Mouse (Mus musculus) layer of hippocampus, postnatal 10 days (tissue): ENCODE results near the gene Mastl. TPM values are rescaled to one million over a fixed set of nuclear protein-coding genes. Genes with fewer than 3 reads are reported as not detected.

Source experiments
- DNase-seq, 2 experiments: peaks; one replicate each; pipeline ENCODE4 v3.0.0; 2021; ENCODE audit warnings: low spot score in 2 of 2
- long read RNA-seq: library from polyadenylated mRNA; stranded (forward); transcript quantifications from one replicate; pipeline ENCODE4 v2.0.0, GENCODE M21; 2023
- total RNA-seq, 2 experiments: library from RNA; stranded (reverse); gene quantifications; 2 replicates each; pipeline ENCODE4 v1.2.3; 2021

Gene Mastl
- total RNA-seq = 1 to 10 TPM; 2.4 to 2.5 TPM
- long read RNA-seq = 0 reads

DNA sequence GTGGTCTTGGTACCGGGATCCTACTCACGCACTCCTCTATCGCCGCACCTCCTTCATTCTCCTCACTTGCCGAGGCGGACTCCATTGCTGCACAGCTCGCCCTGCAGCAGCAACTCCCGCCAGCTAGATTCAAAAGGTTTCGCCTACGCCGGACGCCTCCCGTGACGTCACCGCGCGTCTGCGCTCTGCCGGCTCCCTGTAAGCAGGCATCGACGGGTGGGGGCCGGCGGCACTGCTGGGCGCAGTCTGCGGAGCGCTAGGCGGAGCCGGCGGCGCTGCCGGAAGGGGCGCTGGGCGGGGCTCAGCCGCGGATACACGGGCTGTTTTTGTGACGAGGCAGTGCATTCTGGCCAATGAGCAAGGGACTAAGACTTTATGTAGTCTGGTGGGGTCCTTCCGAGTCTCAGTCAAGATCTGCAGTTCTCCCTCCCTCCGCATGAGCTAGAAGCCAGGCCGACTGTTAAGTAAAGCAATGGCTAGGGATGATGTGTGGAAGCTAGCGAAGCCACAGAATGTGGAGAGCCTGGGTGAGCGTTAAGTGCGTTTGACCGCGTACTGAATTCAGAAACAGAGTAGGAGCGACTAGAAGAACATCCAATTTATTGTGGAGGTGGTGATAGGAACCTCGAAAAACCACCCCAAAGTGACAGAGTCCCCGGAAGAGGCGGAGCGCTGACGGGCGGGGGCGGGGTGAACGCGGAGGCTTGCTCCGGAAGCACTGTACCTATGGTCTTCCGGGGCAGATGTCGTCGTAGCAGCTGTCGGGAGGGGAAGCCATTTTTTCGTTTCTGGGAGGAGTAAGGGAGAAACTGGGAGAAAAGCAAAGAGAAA, at the start of gene Mastl, which contains the start of gene Yme1l1:
TSS of gene Mastl (minus strand) at position 248 of the 831 bp plus-strand sequence.
TSS of gene Yme1l1 (plus strand) at position 593 of the 831 bp plus-strand sequence.
- peak; percentile 95 to 98 for DNase-seq

DNA sequence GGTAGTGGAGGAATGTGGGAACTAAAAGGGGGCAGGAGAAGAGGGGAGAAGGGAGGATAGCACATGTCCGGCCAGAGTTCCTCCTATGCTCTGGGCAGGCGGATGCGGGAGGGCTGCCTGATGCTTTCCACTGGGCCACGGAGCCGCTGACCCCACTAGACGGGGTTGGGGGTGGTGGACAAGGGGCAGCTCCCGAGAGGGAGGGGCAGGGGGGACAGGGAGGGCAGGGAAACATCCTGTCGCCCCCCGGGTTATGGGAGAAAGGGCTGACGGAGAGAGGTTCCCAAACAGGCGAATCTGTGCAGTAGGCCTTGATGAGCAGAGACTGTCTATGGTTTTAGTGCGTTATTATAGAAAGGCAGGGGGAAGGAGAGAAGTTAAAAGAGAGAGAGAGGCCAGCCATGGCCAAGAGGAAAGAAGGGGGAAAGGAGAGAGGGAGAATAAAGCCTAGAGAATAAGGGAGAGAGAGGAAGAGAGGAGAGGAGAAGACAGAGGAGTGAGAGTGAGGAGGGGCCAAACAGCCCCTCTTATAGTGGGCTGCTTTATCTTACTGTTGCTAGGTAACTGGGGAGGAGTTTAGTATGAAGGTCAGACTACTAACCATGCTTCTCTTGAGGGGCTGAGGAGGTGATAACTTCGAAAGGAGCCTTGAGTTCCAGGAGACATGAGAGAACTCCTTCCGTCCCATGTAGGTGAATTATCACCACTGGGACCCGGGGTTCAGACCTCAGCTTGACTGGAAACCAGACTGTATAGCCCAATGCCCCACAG, 47.3 kb upstream of the Mastl start:
- no peak for DNase-seq

DNA sequence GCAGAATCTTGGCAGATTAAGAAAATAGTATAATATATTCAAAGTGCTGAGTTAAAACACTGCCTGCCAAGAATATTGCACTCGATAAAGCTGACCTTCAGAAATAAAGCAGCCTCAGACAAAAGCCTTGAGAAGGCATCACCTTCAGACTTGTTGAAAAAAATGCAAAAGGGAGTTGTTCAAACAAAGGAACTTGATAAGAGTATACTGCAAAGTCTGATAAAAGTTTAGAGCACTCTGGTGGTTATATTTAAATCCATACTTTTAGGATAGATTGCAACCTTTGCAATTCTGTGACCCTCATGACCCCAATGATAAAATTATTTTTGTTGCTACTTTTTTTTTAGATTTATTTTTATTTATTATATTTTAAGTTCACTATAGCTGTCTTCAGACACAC, 45.2 kb upstream of the Mastl start:
- DNase-seq = no peak

DNA sequence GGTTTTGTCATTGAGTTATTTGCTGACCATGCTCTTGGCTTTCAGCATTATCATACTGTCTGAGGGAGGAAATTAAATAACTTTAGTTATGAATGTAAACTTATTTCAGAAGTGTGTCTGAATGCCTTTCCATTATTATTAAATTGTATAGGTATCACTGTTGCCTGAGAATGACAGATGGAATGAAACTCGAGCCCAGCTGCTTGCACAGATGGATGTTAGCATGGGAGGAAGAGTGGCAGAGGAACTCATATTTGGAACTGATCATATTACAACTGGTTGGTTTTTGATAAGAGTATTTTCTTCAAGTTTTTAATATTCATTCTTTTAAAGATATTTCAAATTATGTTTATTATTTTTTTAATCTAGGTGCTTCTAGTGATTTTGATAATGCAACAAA, 38.5 kb upstream of the Mastl start:
- peak in 1 of 2 experiments; percentile 24 for DNase-seq

DNA sequence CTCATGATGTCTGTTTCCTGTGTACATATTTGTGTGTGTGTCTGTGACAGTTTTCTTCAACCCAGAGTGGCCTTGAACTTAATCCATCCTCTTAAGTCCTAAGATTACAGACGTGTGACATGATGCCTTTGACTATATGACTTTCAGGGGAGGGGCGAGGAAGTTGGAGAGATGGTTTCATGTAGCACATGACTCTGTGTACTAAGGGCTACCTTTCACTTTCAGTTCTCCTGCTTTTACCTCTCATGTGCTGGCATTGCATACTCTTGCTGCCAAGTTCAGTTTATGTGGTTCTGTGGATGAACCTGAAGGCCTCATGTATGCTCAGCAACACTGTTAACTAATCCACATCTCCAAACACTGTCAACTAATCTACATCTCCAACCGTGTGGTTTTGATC, 16.5 kb upstream of the Mastl start:
- no peak for DNase-seq

DNA sequence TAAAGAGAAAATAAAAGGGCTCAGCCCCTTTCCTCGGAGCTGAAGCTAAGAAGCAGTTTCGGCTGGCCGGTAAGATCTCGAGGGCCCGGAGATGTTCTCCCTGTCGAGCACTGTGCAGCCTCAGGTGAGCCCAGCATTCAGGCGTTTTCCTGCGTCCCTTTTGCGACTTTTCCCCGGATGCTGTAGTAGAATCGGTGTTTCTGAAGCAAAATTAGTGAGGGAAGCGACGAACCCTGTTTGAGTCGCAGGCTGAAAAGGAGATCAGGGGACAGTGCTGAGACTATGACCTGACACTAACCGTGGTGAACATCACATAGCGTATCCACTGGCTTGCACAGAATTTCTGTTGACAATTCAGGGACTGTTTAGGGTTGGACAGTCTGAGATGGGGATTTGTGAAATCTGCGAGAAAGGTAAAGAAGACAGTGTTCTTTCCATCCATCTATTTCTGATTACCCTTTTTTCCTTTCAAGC, 821 bp upstream of the Mastl start:
- DNase-seq = no peak

DNA sequence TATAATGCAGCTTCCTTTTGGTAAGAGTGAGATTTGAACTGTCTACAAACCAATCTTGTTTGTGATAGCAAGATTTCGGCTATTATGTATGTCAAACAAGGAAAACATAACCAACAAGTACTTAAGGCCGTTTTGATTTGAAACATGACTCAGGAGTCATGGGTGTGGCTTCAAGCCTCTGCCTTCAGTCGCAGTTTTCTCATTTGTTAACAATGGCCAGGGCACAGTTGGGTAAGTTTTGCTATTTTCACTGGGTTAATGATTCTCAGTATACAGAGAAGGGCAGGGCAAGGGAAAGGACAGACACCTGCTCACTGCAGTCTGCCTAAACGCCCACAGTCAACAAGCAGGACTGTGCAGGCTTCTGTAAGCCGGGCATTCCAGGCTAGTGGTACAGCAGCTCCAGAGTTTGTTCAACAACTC, 614 bp downstream of the Mastl start:
- DNase-seq = no peak

DNA sequence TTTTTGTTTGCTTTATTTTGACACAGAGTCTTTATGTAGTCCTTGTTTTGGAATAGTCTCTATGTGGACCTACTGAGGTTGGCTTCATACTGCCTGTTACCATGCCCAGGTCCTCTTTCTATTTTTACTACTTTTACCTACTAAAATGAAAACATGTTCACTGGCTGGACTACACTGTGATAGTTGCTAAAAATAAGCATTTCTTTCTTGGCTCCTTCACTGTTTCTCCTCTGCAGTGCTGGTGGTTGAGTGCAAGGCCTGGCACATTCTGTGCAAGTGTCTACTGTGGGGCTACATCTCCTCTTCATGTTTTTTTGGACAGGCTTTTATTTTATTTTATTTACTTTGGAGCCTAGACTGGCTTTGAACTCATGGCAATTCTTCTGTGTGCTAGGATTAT, 36.3 kb downstream of the Mastl start:
- DNase-seq = no peak

DNA sequence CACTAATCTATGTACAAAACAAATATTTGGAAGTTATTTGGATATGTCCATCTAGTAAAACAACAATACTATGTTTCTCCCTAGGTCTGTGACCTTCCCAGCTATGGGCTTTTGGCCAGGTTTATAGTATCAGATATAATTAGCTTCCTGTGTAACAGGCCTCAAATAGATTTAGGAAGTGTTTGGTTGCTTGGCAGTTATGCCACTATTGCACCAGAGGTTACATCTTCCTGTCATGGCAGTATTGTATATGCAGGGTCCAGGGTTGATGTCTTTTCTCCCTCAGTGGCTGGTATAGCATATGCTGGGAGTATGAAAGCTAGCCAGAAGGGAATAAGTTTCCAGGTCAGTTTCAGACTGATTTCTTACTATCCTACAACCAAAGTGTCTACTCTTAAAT, 53.6 kb downstream of the Mastl start:
- DNase-seq = no peak

DNA sequence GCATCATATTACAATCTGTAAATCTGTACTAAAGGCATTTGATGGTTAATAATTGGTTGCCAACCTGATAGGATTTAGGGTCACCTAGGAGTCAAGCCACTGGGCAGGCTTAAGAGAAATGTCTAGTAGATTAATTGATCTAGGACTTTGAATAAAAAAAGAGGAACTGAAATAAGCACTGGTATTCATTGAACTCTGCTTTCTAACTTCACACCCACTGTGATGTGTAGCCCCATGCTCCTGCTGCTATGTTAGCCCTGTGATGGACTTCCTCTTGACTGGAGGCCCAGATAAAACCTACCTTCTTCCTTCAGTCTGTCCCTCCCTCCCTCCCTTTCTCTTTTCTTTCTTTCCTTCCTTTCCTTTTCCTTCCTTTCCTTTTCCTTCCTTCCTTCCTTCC, 58.8 kb downstream of the Mastl start:
- DNase-seq = no peak

DNA sequence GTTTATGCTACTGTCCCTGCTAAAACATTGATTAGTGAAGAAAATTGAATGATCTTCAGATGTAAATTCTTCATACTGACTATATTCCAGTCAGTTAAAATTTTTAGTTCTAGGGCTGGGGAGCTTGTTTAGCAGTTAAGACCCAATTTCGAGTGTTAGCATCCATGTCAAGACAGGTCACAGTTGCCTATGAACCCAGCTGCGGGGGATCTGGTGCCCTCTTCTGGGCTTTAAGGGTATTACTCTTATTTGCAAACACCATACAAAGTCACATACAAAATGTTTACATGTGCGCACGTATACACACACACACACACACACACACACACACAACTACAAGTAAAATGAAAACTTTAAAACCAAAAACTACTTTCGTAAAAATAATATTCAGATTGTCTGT, 63.6 kb downstream of the Mastl start:
- no peak for DNase-seq

DNA sequence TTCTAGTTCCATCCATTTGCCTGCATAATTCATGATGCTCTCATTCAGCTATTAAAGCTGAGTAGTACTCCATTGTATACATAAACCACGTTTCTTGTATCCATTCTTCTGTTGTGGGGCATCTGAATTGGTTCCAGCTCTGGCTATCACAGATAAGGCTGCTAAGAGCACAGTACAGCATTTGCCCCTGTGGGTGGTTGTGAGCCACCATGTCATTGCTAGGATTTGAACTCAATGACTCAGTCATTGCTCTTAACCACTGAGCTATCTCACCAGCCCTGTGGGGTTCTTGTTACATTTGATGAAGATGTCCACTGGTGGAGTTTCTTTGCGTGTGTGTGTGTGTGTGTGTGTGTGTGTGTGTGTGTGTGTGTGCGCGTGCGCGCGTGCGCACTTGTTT, 71.3 kb downstream of the Mastl start:
- no peak for DNase-seq

DNA sequence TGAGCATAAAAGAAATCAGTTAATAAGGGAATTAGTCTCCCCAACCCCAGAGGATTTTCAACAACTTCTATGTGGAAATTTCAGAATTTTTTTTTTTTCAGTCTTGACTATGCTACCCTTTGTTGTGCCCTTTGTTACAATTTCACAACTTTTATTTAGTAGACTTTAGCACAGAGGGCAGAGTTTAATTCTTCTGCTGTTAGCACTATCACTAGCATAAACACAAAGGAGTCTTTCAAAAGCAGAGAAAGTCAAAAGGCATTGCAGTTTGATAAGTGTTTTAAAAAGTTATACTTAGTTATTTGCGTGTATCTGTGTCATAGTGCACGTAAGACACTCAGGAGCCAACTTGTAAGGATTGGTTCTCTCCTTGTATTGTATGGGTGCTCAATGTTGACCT, 77.2 kb downstream of the Mastl start:
- DNase-seq = no peak

DNA sequence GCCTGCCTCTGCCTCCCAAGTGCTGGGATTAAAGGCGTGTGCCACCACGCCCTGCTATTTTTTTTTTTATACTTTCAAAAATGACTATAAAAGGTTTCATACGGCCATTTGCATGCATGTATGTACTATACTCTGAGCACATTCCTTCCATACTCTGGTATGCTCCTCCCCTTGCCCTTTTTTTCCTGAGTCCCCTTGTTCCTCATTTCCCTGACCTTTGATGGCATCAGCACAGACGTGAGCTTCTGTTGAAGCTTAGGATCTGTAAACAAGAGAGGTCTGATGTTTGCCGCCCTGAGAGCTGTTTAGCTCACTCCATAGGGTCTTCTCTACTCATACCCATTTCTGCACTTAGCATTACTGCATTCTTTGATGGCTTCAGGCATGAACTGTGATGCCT, 78.1 kb downstream of the Mastl start:
- no peak for DNase-seq

DNA sequence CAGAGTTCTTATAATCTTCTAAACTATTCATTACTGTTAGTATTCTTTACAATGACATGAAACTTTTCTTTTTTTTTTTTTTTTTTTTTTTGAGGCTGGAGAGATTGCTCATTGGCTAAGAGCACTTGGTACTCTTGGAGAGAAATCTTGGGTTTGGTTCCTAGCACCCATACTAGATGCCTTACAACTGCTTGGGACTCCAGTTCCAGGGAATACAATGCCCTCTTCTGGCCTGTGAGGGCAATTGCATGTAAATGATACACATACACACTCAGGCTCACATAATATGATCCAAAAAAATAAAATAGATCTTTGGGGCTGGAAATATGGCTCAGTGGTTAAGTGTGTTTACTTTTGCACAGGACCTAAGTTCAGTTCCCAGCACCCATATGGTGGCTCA, 79.0 kb downstream of the Mastl start:
- no peak for DNase-seq

DNA sequence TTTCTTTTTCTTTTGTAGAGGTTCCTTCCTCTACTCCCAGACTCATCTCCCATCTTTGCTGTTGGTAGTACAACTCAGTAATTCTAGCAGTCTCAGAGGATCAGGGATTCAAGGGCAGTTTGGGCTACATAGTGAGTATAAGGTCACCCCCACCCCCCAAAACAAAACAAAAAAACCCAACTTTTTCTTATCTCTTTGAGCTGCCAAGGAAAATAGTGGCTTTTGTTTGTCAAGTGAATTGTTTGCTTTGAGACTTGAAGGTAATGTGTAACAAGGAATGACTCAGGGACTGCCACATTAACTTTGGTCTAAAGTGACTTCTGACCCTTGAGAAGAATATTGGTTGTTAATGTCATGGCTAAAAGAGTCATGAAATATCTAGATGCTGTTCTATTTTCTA, 80.0 kb downstream of the Mastl start:
- DNase-seq = no peak

DNA sequence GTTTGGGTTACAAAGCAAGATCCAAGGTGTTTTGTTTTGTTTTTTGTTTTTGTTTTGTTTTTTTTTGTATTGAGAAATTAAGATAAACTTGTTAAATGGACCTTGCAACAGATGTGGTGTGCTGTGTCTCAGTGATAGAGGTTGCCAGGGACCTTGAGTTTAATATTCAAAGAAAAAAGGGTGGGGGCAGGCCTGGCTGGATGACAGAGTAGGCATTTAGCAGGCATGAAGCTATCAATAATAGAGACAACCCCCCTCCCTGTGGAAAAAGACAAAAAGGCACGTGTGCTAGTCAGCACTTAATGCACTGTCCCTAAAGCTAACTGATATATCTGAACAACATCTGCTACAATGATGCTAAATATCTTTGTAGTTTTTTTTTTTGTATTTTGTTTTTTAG, 84.4 kb downstream of the Mastl start:
- DNase-seq = no peak

DNA sequence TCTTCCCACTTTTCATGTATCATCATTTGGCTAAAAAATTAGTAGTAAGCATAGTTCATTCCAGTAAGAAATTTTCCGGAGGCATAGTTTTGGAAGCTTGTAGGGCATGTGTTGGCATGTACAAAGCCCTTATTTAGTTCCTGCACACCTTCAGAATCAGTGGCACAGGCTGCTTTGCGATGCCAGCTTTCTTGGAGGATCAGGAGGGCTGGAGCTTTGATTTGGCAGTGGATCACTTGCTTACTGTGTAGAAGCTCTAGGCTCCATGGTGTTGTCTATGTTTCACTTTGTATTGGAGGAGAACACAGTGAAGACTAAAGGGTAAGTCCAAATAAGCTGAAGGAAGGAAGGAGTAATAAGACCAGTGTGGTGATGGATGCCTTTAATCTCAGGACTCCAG, 85.3 kb downstream of the Mastl start:
- no peak for DNase-seq

DNA sequence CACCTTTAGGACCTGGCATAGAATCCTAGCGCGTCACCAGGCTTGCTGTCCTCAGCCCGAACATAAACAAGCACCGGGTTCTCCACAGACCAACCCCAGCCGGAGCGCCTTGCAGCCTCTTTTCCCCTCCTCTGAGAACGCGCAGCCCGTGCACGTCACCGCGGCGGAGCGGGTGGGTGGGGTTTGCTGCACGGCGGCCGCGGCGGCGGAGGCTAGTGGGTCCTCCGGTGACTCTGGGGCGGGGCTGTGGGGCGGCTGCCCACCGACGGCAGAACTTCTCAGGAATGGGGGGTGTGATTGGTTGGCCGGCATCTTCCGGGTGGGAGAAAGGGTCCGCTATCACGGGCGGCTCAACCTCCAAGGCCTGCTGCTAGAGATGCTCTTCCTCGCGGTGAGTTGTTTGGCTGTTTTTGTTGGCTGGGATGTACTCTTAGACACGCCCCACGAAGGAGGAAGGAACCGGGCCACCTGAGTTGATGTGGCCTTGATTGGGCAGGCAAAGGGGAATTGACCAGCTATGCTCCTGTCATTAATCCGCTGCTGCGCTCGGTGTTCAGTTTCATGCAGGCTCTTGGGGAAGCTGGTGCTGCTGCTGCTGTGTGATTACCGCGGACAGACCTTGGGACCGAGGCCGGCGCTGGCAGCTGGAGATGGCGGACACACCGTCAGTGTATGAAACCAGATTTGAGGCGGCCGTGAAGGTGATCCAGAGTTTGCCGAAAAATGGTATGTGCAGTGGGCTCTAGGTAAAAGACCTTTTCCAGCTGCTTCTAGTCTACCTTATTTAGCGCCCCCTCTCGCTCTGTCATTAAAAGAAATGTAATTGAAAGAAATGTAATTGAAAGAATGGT, 86.7 kb downstream of the Mastl start:
- DNase-seq = peak; percentile 93 to 95

DNA sequence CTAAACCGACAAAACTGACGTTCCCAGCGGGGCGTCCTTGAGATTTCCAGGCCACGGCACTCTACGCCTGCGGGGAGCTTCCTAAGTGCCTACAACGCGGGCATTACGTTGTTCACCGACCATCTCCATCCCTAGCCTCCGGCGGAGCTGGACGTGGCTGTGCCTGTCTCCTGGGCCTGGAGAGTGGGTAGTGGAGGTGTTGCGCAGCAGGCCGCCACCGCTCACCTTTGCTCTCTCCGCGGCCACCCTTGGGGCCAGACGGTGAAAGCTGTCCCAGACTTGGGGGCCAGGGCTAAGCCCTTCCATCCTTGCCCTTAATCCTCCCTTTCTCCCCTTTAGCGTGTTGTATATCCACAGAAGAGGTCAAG, 87.5 kb downstream of the Mastl start:
- DNase-seq = no peak

DNA sequence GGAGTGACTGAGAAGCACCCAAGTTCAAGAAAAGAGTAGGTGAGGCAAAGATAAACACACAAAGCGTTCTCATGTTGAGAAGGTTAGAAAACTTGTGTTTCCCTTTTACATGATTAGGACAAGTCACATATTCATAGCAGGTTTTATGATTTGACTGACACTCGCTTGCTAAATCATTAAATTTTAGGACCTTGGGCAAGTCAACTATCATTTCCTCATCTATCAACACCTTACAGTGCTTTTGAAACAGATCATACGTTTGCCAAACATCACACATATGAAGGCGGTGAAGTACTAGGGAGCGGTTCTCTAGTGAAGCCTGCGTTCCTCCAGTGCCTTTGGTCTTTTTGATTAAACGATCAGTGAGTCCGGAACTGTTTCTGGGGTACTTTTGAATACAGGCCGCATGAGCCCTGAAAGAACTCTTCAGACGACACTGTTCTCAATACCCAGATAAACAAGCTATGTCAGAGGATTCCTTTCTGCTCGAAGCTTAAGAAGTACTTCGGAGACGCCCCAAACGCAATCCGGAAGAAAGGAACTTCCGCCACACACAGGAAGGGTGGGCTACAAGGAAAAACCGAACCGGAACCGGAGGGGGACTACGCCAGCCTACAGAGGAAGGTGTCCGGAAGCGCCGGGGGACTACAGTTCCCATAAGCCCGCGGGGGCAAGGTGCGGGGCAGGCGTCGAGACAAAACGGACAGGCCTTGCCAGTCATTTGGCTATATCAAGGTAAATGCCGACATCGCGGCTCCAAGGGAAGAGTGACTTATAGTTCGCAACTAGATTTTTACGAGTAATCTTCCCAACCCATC, 88.1 kb downstream of the Mastl start, which contains the start of gene Acbd5:
TSS of gene Acbd5 (plus strand) at position 616 of the 818 bp plus-strand sequence.
- peak; percentile 91 to 94 for DNase-seq
